Mouse (Mus musculus) lung, postnatal 0 days (tissue): Measurements from ENCODE around the gene Pnmal1.

Experiments
- CTCF ChIP-seq: IDR thresholded peaks from 2 replicates; pipeline ENCODE4 v1.5.1; 2016; ENCODE audit warnings: antibody characterized with exemption, mild to moderate bottlenecking
- EP300 ChIP-seq: IDR thresholded peaks from 2 replicates; pipeline ENCODE4 v1.6.1; 2016; ENCODE audit warnings: antibody characterized with exemption, mild to moderate bottlenecking, control low read depth

- TF ChIP-seq CTCF: peak; percentile 97
- TF ChIP-seq EP300: no peak
Measured at GRCm38 (mm10) chr7:16999650-17000049, 40.2 kb downstream of the Pnmal1 start.
